Mouse (Mus musculus) midbrain, embryonic 10.5 days (tissue): ENCODE measurements at regions not wholly inside any gene's neighbourhood (a gene's known extent, or its start where the extent isn't known, plus 50 kb on each side); places are given as distances from the start of the nearest gene placed in this dataset.

Experiments
- DNase-seq: peaks from one replicate; pipeline ENCODE4 v3.0.0-alpha.2; 2017; ENCODE audit warnings: low spot score
- H3K27ac ChIP-seq: fragments of 300-500 bp; sonication (generic); replicated peaks from 2 replicates; pipeline ENCODE4 v1.5.1; 2016; ENCODE audit warnings: mild to moderate bottlenecking
- H3K27me3 ChIP-seq: fragments of 300-500 bp; sonication (generic); 2 replicates; pipeline ENCODE4 v1.6.1; 2016; ENCODE audit warnings: low read depth, mild to moderate bottlenecking; ENCODE audit not compliant: poor library complexity, severe bottlenecking
- H3K36me3 ChIP-seq: fragments of 300-500 bp; sonication (generic); 2 replicates; pipeline ENCODE4 v1.6.1; 2016; ENCODE audit warnings: mild to moderate bottlenecking, moderate library complexity
- H3K4me1 ChIP-seq: fragments of 300-500 bp; sonication (generic); 2 replicates; pipeline ENCODE4 v1.6.1; 2016
- H3K4me3 ChIP-seq: fragments of 300-500 bp; sonication (generic); 2 replicates; pipeline ENCODE4 v1.5.1; 2016; ENCODE audit warnings: mild to moderate bottlenecking, moderate library complexity
- H3K9me3 ChIP-seq: fragments of 300-500 bp; sonication (generic); replicated peaks from 2 replicates; pipeline ENCODE4 v1.6.1; 2016; ENCODE audit warnings: mild to moderate bottlenecking
- WGBS: fragments of 180-500 bp; shearing (Covaris S2); methylation state at CpG from one replicate; pipeline ENCODE4 v1.1.7; 2016; 5-methylcytosine and 5-hydroxymethylcytosine counted together

DNA sequence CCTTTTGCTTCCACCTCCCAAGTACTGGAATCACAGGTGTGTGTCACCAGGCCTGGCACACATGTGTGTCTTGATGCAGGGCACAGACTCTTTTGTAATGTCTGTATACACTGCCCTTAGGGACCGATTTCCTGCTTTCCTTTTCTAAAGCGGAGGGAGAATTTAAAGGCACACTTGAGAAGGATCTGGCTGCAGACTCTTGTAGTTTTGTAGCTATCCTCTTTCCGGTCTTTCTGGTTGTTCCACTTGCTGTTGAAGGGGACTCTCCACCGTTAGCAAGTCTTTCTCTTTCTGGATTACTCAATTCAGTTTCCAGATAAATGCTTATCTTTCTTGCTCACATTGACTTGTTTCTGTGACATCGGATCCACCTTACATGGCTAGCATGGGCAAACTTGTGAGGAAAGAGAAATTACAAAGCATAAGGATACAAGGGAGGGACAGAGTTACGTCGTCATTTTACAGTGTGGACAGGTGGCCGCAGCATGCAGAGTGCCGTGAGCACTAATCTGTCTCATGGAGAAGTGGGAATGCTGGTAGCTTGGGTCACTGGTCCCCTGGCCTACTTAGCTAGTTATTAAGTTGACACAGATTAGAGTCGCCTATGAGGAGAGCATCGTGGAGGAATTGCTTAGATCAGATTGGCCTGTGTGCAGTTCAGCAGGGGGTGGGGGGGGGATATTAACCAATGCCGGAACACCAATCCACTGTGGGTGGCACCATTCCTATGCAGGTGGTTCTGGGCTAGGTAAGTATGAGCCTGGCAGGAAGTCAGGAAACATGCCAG is 54.4 kb upstream of the Parp11 start:
- peak overlapping the region; percentile 81 for H3K27ac ChIP-seq
- 88% methylated on average over 12 of the region's 12 CpGs for WGBS
- no peaks in the 10 kb centered on the region for H3K9me3 ChIP-seq
- no peak for DNase-seq
- H3K36me3 ChIP-seq = no peaks in the 10 kb centered on the region
- no peak overlapping the region for H3K4me3 ChIP-seq
- H3K27me3 ChIP-seq = no peaks in the 10 kb centered on the region
- H3K4me1 ChIP-seq = peaks cover 33% of the 10 kb centered on the region

DNA sequence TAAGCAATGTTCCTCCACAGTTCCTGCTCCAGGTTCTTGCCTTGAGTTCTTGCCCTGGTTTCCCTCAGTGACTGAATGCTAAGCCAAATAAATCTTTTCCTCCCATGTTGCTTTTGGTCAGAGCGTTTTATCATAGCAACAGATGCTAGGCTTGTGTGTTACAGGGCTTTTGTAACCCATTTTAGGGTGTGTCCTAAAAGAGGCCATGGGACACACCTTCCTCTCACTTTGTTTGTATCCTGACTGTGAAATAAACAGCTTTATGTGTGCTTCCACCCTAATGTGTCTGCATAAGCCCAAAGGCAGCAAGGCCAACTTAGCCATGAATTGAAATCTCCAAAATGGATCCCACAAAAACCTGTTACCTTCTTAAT is 53.9 kb upstream of the Parp11 start:
- Histone ChIP-seq H3K4me3 (no peak overlapping the region), H3K27ac (peak overlapping the region; percentile 81), H3K36me3 (no peaks in the 10 kb centered on the region), H3K27me3 (no peaks in the 10 kb centered on the region), H3K4me1 (peaks cover 33% of the 10 kb centered on the region), H3K9me3 (no peaks in the 10 kb centered on the region)
- 93% methylated on average over 1 of the region's 1 CpGs for WGBS
- no peak for DNase-seq

DNA sequence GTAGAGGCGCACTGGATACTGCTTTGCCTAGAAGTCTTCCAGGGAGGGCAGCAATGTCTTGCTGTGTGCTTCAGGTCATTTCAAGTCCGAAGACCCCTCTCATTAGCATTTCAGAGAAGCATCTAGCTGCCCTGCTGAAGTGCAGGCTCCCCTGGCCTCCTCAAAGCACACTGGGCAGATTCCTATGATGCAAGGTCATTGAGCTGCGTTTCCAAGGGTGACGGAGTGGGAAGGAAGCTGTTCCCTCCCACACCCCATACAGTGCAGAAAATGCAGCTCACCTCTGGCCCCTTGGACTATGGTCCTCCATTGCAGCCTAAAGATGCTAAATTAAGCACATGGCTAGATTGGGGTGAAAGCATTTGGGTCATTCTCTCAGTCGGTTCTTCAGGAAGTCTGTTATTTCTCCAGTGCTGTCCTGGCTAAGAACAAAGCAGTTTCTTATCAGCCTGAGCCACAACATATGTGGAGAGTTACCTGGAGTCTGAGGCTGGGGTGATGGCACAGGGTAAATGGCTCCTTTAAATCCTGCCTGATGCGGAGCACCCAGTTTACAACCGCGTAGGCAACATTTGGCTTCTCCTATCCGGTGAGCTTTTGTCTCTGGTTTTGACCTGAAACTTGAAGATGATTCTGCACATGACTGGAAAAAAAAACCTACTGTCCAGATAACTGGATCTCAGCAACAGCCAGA is 52.6 kb upstream of the Parp11 start:
- 34% methylated on average over 9 of the region's 9 CpGs for WGBS

More for the DNA sequence above, 52.6 kb upstream of the Parp11 start:
- no peaks in the 10 kb centered on the region for H3K9me3 ChIP-seq
- peak; percentile 75 for DNase-seq
- H3K27me3 ChIP-seq = no peaks in the 10 kb centered on the region
- H3K36me3 ChIP-seq = no peaks in the 10 kb centered on the region
- peaks cover 33% of the 10 kb centered on the region for H3K4me1 ChIP-seq
- peak overlapping the region; percentile 81 for H3K27ac ChIP-seq
- H3K4me3 ChIP-seq = peak overlapping the region; percentile 27; the same call in 1 of the 2 replicates
